Mouse (Mus musculus) gastrocnemius, adult 18-20 months (tissue): ENCODE data around the gene Rtbdn. TPM values are rescaled to one million over a fixed set of nuclear protein-coding genes. Genes with fewer than 3 reads are reported as not detected.
"Not testable (repeated sequence)": the region's sequence is repeated elsewhere in the genome, so short reads cannot be mapped to it uniquely, and the experiment has no call there.

ENCODE experiments used
- DNase-seq: peaks from one replicate; pipeline ENCODE4 v3.0.0; 2021; ENCODE audit warnings: low spot score
- long read RNA-seq, 2 experiments: library from polyadenylated mRNA; stranded (forward); transcript quantifications; one replicate each; pipeline ENCODE4 v2.0.0; 2021
- total RNA-seq, 2 experiments: library from RNA; stranded (reverse); gene quantifications; 2 replicates each; pipeline ENCODE4 v1.2.3; 2021

Rtbdn gene
- not detected for total RNA-seq
- long read RNA-seq, experiment 1 = 0 reads
- long read RNA-seq, experiment 2 = 0 reads

DNA sequence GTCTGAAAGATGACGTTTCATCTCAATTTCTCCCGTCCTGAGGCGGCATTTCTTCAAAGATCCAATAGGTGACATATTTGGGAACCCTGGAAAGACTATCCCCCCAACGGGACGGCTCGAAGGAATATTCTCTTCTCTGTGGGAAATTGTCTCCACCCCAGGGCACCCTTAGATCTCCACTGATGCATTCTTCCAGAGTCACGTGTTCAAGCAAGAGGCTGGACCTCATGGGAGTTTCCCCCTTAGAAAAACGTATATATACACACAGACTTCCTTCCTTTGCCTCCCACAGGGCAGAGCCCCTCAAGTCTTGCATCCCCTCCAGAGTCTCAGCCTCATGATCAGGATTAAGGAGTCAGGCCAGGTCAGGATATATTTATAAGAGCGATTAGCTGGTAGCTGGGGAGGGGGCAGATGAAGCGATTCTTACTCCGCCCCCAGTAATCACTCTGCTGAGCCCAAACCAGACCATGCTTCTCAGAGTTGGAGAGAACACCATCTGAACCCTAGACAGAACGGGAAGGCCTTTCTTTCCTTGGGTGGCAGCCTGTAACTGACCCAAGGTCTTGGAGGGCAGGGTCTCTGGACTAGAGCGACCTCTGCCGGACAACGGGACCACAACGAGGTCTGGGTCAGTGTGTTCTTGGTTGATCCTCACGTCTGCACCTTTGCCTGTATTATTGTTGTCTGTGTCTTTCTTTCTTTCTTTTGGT, at the start of gene Rtbdn:
TSS of gene Rtbdn (plus strand) at position 464 of the 713 bp plus-strand sequence.
- DNase-seq = no peak

DNA sequence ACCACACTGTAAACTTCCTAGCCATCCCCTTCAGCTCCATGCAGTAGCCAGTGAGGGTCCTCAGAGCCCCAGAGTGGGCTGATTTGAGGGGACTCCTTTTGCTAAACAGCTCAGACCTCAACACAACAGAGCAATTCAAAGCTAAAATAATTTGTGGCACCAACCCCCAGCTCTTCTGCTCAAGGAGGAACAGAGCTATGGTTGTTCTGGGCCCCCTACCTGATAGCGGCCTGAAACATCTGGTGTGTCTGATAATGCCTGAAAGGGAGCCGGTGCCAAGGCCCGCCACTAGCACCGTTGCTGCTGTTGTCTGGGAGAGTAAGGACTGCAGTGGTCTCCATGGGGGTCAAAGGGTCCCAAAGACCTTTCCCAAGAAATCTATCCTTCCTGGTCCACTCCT, 45.7 kb upstream of the Rtbdn start:
- no peak for DNase-seq

DNA sequence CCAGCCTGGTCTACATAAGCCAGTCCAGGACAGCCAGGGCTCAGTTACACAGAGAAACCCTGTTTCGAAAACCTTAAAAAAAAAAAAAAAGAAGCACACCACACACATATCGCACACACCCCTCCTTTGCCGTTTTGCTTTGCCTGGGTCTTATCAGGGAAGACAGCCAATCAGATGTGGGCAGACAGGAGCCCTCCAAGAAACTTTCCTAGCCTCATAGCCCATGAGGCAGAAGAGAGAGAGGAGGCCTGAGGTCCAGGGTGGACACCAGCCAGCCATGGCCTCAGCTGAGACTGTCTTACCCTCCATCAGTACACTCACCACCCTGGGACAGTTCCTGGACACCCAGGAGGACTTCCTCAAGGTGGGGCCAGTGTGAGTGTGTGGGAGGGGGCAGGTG, 45.0 kb upstream of the Rtbdn start, which contains the start of gene Klf1:
TSS of gene Klf1 (plus strand) at position 177 of the 400 bp plus-strand sequence.
- DNase-seq = no peak

DNA sequence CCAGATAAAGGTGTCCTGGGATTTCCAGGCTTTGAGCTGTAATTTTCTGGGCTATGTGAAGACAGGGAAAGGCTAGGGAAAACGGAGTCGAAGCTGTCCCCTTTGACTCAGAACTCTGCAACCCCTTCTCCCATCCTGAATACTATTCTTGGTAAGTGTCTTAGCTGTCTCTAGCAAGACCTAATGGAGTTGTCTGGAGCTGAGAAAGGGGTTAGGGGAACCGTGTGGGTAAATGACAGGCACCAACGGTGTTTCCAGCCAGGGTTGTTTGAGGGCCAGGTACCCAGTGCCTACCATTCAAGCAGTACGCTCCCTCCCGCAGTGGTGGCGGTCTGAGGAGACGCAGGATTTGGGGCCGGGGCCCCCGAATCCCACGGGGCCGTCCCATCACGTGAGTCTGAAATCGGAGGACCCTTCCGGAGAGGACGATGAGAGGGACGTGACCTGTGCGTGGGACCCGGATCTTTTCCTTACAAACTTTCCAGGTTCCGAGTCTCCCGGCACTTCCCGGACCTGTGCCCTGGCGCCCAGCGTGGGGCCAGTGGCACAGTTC, 44.3 kb upstream of the Rtbdn start:
- DNase-seq = no peak

DNA sequence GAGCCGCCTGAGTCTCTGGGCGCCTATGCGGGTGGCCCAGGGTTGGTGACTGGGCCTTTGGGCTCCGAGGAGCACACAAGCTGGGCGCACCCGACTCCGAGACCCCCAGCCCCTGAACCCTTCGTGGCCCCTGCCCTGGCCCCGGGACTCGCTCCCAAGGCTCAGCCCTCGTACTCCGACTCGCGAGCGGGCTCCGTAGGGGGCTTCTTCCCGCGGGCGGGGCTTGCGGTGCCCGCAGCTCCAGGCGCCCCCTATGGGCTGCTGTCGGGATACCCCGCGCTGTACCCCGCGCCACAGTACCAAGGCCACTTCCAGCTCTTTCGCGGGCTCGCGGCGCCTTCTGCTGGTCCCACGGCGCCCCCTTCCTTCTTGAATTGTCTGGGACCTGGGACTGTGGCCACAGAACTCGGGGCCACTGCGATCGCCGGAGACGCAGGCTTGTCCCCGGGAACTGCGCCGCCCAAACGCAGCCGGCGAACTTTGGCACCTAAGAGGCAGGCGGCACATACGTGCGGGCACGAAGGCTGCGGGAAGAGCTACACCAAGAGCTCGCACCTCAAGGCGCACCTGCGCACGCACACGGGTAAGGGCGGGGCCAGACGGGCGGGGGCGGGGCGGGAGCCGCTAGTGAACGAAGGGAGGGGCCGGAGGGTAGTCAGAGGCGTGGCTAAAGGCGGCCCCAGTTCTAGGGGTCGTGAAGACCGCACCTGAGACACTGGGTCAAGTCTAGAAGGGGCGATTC, 43.7 kb upstream of the Rtbdn start:
- DNase-seq = peak; percentile 93

DNA sequence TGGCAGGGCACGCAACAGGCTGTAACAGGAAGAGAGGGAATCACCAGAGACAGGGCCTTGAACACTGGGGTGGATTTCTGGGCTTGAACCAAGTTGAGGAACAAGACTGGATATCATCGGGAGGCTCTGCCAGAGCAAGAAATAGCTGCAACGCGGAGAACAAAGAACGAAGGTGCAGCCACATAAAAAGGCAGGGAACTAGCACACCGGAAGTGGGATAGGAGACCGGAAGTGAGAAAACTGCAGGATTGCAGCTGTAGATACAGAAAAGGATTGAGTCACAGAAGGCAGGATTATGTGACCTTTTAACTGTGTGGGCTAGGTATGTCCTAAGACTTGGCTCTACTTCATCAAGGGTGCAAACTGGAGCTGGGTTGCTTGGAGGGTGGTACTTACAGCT, 42.4 kb upstream of the Rtbdn start:
- no peak for DNase-seq

DNA sequence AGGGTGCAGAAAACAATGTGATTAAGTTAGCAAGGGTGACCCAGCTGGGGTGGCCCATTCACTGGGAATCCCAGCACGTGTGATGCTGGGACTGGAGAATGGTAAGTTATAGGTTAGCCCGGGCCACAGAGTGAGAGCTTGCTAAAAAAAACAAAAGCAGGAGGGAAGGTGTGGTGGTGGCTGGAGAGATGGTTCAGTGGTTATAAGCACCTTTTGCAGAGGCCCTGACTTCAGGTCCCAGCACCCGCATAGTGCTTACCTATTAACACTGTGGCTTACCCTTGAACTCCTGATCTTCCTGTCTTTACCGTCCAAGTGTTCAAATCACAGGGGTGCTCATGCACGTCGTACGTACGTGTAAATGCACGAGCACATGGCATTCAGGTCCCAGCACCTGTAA, 39.8 kb upstream of the Rtbdn start:
- DNase-seq = no peak

DNA sequence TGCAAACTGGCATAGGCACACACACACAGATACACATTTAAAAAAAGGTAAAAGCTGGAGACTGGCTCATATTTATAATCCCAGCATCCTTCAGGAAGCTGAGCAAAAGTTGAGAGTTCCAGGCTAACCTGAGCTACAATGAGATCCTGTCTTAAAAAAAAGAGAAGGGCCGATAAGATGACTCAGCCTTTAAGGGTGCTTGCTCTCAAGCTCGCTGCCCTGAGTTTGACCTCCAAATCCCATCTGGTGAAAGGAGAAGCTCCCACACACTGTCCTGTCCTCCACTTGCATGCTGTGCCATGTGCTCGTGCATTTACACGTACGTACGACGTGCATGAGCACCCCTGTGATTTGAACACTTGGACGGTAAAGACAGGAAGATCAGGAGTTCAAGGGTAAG, 39.3 kb upstream of the Rtbdn start:
- DNase-seq = no peak

DNA sequence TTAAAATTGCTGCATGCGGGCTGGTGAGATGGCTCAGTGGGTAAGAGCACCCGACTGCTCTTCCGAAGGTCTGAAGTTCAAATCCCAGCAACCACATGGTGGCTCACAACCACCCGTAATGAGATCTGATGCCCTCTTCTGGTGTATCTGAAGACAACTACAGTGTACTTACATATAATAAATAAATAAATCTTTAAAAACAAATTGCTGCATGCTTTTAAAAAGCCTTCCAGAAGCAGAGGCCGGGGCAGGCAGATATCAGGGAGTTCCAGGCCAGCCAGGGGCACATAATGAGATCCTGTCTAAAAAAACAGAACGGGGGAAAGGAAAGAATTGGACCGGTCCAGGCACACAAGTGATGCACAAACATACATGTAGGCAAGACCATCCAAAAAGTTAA, 38.8 kb upstream of the Rtbdn start:
- not testable (repeated sequence) for DNase-seq

DNA sequence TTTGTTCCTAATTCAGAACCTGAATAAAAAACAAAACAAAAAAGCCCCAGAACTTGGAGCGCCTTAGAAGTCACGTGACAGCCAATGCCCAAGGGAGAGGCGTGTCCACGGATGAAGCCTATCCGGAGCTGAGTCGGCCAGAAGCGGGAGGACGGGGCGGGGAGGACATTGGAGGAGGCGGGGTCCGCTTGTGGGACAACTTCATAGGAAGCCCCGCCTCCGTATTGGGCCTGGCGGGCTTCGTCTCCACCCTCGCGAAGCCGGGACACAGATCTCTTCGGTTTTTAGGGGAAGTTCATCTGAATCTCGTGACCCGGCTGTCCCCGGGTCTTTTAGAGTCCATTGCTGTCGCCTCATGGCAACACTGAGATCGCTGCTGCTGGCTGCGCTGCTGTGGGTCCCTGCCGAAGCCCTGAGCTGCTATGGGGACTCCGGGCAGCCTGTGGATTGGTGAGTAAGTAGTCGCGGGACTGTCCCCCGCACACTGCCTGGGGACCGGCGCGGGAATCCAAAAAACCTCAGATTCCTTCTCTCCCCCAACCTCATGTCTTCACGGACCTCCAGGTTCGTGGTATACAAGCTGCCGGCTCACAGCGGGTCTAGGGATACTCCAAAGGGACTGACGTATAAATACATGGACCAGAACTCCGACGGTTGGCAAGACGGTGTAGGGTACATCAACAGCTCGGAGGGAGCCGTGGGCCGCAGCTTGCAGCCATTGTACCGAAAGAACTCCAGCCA, 38.2 kb upstream of the Rtbdn start, which contains the start of gene Dnase2a:
TSS of gene Dnase2a (plus strand) at position 140 of the 741 bp plus-strand sequence.
- peak; percentile 98 for DNase-seq

DNA sequence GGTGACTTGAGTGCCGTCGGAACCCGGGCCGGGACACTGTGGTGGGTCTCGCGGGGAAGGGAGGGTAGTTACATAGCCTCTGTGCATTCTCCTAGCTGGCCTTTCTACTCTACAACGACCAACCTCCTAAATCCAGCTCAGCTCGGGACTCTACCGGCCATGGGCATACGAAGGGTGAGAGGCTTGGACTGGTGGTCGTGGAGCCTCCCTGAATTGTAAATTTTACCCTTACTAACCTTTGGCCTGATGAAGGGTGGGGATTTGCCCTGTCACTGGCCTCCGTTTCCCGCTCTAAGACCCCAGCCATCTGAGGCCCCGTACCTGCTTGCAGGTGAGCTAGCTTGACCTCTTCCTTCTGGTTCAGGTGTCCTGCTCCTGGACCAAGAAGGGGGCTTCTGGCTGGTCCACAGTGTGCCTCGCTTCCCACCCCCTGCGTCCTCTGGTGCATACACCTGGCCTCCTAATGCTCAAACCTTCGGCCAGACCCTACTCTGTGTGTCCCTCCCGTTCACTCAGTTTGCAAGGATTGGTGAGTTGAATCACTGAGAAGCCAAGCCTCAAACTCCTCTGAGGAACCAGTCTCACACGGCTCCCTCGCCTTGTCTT, 37.5 kb upstream of the Rtbdn start:
- no peak for DNase-seq

DNA sequence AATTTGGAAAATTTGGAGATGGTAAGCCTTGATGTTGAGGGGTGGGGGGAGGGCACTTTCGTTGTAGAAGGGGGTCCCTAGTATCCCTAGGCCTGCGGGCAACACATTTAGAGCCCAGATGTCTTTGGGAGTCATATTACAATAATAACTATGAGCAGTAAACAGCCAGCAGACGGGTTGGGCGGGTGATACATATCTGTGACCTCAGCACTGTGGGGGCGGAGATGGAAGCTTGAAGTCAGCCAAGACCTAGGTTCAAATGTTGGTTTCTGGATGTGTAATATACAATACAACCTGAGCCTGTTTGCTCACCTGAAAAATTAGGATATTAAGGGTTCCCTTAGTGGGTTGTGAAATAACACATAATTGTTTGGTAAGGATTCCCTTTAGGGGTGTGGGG, 36.8 kb upstream of the Rtbdn start:
- no peak for DNase-seq

DNA sequence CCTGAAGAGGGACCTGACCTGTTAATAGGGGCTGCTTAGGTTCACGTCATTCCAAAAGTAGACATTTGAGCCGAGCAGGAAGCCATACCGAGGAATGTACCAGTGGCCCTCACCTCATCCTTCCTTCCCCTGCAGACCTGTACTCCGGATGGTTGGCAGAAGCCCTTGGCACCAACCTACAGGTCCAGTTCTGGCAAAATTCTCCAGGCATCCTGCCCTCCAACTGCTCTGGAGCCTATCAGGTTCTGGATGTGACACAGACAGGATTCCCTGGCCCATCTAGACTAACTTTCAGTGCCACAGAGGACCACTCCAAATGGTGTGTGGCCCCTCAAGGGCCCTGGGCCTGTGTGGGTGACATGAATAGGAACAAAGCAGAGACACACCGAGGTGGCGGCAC, 36.2 kb upstream of the Rtbdn start:
- DNase-seq = no peak

DNA sequence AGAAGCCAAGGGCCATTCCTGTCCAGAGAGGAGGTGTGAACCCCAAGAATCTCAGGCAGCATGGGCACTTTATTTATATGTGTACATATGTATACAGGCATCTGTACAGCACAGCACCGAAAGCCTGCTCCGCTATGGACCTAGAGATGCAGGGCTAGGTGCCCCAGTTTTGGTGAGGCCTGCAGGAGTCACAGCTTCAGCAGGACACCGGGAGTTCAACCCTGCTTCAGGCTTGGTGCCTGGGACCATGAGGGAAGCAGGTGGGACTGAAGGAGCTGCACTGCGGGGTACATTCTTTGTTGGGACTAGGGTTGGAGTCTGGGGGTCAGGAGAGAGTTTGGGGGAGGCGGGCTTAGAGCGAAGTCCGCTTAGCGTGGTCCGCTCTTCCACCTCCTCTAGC, 34.9 kb upstream of the Rtbdn start:
- no peak for DNase-seq

DNA sequence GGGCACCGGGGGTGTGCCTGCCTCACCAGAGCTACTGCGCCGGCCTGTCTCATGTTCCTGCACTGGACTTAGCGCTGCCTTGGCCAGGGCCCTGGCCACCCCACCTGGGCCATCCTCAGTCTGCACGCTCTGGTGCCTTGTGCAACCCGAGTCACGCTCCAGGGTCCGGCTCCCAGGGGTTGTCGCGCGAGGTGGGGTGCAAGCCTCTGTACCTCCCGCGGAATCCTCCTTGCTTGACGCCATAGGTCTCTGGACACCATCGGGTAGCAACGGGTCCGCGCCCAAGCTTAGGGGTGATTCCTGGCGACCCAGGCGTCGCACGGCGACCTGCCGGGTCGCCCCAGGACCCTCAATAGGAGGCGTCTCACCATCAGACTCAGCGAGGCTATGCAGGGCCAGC, 34.4 kb upstream of the Rtbdn start:
- no peak for DNase-seq

DNA sequence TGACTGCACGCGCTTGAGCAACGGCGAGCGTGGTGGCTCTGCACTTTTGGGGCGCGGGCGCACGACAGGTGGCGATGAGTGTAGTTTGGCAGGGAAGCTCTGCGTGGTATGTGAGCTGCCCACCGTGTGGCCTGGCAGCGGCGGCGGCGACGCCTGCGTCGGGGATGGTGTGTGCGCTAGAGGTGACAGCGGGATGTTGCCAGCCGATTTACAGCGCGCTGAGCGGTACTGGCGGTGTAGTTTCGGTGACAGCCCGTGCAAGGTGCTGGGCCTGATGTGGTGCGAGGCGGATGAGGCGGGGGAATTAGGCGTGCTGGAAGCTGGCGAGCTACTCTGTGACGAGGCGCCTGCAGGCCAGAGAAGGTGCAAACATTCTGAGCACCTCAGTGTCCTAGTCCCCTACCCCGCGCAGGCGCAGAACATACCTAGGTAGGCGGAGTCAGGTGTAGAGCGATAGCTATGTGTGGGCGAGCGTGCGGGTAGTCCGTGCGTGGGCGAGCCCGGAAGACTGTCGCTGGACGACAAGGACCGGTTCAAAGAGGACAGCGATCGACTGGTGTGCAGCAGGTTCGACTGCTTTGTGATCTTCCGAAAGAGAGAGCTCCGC, 33.8 kb upstream of the Rtbdn start:
- peak; percentile 45 for DNase-seq

DNA sequence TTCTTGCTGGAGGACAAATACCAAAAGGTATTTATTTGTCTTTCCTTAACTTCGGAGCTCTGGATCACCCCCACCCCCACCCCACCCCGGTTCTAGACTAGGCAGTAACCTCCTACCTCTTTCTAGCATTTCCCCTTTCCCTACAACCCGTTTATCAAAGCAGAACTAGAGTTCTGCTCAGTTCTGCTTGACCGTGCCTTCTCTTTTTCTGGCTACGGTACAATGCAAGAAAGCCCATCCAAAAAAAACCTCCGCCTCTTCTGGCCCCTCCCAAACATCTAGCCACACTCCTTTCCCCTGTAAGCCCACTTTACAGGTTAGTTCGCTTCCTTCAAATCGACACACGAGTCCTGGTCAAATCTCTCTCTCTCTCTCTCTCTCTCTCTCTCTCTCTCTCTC, 33.3 kb upstream of the Rtbdn start:
- DNase-seq = no peak

DNA sequence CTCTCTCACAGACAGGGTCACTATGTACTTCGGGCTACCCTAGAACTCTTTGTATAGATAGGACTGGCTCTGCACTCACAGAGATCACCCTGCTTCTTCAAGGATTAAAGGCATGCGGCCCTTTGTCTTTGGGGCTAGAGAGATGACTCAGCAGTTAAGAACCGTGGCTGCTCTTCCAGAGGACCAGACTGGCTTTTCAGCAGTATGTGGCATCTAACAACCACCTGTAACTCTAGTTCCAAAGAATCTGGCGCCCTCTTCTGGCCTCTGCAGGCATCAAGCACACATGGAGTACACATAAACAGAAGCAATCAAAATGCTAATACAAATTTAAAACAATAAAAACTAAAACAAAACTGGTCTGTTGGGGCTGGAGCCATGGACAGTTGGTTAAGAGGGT, 32.8 kb upstream of the Rtbdn start:
- no peak for DNase-seq

DNA sequence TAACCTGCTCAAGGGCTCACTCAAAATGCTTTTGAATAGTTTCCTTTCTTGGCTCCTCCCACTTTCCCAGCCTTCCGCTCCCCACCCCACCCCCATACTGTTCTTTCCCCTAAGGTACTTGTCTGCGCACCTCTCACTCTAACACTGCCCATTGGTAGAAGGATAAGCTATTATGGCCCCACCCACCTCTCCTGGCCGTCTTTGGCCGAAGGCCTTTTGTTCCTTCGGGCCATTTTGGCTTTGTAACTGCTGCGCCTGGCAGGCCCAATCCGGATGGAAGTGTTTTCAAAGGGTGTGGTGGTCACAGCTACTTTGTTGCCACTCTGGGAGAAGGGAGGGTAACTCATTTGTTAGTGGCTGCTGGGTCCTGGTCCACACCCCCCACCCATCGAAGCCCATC, 31.5 kb upstream of the Rtbdn start:
- no peak for DNase-seq

DNA sequence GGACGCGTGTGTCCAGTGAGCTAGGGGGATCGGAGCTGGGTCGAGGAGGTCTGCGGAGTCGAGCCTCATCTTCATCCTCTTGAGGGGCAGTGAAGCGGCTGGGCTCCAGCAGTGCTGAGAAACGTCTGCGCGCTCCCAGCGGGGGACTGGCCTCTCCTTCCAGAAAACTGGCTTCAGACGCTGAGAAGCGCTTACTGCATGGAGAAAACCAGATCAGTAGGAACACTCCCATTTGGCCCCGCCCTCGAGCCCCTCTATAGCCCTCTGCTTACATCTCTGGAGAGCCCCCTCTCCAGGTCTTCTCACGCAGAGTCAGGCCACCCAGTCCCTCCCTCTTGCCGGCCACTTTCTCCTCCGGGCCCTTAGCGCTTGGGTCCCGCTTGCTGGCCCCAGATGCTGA, 29.0 kb upstream of the Rtbdn start:
- DNase-seq = no peak

DNA sequence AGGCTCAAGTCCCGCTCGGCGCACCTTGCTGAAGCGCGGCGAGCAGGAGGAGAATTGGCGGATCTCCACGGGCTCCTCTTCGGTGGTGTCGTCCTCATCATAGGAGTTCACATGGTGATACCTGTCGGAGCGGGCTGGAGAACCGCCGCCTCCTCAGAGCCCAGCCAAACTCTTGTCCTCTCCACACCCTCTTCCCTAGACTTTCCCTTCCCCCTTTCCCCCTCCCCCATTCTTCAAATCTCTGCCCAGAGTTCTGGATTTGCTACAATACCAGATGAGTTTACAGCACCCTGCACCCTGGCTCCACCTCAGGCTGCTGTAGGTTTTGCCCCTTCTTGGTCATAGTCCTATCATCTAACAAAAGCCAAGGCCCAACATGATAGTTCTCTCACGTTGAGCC, 28.1 kb upstream of the Rtbdn start:
- DNase-seq = no peak
